Mouse (Mus musculus) lung, postnatal 0 days (tissue): ENCODE results near the gene Osm.

Experiments used
- CTCF ChIP-seq: IDR thresholded peaks from 2 replicates; pipeline ENCODE4 v1.5.1; 2016; ENCODE audit warnings: antibody characterized with exemption, mild to moderate bottlenecking
- EP300 ChIP-seq: IDR thresholded peaks from 2 replicates; pipeline ENCODE4 v1.6.1; 2016; ENCODE audit warnings: antibody characterized with exemption, mild to moderate bottlenecking, control low read depth

DNA sequence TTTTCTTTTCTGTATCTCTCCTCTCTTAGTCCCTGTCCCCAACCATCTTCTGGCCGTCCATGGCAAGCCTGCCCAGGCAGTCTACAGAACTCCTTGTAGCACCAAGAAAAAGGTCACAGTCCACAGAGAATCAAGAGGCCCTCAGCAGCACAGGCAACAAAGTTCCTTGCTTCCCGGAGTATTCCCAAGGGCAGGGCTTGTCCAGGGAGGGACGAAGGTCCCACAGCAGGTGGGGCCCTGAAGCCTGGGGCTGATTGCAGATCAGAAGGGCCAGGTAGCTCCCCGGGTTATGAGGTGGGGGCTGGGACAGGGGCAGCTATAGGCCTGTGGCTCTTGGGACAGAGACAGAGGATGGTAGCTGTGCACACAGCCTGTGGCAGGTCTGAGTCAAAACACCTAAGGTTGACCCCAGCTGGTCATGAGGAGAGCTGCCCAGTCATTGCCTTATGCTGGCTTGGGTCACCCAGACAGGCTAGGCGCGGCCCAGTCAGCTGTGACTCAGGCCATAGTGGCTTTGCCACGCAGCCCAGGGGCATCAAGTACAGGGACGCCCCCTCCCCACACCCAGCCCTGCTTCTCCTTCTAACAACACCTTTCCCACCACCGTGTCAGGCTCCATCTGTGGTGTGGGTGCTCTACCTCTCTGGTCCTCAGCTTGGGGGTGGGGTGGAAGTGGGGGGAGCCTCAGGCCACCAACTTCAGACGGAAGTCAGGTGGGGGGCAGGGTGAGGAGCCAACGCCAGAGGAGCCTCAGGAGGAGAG lies 20.8 kb downstream of the Osm start, which contains the start of gene Lif:
- no peak for TF ChIP-seq CTCF
- TF ChIP-seq EP300: no peak
